Mouse (Mus musculus) cerebellum, adult 11 months (tissue): Measurements from ENCODE around the gene Rpl3.
"Not testable (repeated sequence)": the region's sequence is repeated elsewhere in the genome, so short reads cannot be mapped to it uniquely, and the experiment has no call there.

Experiments
- DNase-seq: peaks from one replicate; pipeline ENCODE4 v3.0.0; 2022

Gene Rpl3

GRCm38 (mm10) chr15:80091121-80091955 lies at the start of gene Rpl3, which contains the start of gene Syngr1:
TSS of gene Rpl3 (minus strand) at chr15:80091868.
TSS of gene Syngr1 (plus strand) at chr15:80091334.
- DNase-seq: peak; percentile 86

DNA sequence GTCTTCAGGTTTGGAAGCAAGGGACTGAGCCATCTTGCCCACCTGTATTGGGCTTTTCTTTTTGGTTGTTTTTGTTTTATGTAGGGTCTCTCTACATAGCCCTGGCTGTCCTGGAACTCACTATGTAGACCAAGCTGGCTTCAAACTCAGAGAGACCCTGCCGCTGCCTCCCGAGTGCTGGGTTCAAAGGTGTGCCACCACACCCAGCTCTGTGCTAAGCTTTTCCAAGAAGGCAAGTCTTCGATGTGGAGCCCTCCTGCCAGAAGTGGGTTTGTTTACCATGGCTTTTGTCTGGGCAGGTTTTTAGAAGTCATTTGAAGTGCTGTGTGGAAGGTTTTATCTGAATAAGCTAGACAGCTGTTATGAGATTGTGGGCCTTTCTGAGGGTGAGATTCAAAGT lies 49.2 kb upstream of the Rpl3 start:
- no peak for DNase-seq

- DNase-seq: no peak
Observed at GRCm38 (mm10) chr15:80140302-80140701, 48.6 kb upstream of the Rpl3 start.

GRCm38 (mm10) chr15:80137945-80138791 lies 46.5 kb upstream of the Rpl3 start:
- DNase-seq: no peak

DNA sequence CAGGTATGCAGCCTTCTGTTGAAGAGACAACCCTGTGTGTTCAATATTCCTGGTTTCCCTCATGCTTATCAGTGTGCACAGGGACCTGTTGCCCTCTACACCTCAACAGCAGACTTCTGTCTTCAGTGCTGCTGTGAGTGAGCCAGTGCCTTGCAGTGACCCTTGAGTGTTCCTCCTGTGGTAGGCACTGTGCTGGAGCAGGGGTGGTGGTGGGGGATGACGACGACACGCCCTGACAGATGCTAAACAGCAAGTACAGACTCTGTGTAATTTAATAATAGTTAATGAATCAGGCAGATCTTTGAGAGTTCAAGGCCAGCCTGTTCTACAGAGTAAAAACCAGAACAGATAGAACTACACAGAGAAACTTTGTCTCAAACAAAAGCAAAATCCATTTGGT lies 45.0 kb upstream of the Rpl3 start:
- no peak for DNase-seq

- DNase-seq: no peak
Observed at GRCm38 (mm10) chr15:80135499-80135898, 43.8 kb upstream of the Rpl3 start.

DNA sequence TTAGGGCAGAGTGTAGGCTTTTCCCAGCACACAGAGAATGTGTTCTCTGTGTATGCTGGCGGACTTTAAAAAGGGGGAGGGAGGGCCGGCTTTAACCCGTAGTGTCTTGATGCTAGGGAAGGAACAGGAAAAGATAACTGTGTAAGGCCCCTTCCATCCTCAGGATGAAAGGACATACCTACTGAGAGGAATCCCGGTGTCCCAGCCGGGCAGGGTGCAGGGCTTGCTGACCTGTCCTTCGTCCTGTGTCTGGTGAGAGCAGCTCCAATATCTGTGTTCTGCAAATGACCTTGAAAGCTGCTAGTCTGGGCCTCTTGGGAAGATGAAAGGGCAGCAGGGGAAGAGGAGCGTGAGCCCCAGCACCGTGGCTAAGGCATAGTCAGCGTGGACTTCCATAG lies 42.8 kb upstream of the Rpl3 start:
- DNase-seq: no peak

GRCm38 (mm10) chr15:80133682-80134449 lies 42.2 kb upstream of the Rpl3 start:
- no peak for DNase-seq

- DNase-seq: peak; percentile 89
Observed at GRCm38 (mm10) chr15:80132993-80133586, 41.4 kb upstream of the Rpl3 start, which contains the start of gene Tab1. TSS of gene Tab1 (plus strand) at chr15:80133127.

GRCm38 (mm10) chr15:80132452-80132851 lies 40.8 kb upstream of the Rpl3 start:
- no peak for DNase-seq

GRCm38 (mm10) chr15:80131421-80131820 lies 39.8 kb upstream of the Rpl3 start:
- peak; percentile 68 for DNase-seq

- DNase-seq: no peak
Observed at GRCm38 (mm10) chr15:80130689-80131088, 39.0 kb upstream of the Rpl3 start.

DNA sequence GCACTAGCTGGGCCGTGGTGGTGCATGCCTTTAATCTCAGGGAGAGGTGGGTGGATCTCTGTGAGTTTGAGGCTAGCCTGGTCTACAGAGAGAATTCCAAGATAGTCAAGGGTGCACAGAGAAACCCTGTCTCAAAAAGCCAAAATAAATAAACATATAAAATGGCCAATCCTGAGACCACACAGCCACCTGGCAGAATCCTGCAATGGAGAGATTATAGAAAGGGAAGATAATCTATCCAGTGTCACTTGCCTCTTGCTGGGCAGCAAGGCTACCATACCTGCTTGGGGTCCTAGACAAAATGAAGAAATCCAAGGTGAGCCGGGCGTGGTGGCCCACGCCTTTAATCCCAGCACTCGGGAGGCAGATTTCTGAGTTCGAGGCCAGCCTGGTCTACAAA lies 38.3 kb upstream of the Rpl3 start:
- no peak for DNase-seq

DNA sequence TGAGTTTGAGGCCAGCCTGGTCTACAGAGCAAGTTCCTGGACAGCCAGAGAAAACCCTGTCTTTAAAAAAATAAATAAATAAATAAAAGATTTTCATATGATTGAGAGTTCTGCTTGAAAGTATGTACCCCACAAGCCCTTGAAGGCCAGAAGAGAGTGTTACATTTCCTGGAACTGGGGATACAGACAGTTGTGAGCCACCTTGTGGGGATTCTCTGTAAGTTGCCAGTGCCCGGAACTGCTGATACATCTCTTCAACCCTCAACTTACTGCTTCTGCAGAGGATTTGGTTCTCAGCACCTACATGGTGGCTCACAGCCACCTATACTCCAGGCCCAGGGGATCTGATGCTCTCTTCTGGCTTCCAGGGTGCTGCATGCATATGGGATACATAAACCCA lies 35.5 kb upstream of the Rpl3 start:
- no peak for DNase-seq

DNA sequence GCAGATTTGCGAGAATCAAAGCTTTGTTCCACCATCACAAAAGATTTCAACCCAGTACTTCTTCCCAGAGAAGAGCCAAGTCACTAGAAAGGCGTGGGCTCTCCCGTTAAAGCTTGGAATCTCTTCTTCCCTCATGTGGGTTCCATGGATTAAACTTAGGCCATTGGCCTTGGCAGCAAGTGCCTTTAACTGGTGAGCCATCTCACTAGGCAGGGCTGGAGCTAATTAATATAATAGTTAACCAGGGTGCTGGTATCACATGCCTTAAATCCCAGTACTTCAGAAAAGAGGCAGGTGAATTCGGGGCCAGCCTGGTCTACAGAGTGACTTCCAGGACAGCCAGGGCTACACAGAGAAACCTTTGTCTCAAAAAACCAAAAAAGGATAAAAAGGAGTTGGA lies 33.0 kb upstream of the Rpl3 start:
- no peak for DNase-seq

DNA sequence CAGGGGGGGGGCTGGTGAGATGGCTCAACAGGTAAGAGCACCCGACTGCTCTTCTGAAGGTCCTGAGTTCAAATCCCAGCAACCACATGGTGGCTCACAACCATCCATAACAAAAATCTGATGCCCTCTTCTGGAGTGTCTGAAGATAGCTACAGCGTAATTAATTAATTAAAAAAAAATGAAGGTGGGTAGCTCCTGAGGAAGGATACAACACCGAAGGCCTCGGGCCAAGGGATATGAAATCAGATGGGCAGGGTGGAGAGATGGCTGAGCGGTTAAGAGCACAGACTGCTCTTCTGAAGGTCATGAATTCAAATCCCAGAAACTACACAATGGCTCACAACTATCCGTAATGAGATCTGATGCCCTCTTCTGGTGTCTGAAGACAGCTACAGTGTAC lies 30.8 kb upstream of the Rpl3 start:
- DNase-seq: not testable (repeated sequence)

- peak; percentile 95 for DNase-seq
Observed at GRCm38 (mm10) chr15:80121721-80122325, 30.2 kb upstream of the Rpl3 start.

DNA sequence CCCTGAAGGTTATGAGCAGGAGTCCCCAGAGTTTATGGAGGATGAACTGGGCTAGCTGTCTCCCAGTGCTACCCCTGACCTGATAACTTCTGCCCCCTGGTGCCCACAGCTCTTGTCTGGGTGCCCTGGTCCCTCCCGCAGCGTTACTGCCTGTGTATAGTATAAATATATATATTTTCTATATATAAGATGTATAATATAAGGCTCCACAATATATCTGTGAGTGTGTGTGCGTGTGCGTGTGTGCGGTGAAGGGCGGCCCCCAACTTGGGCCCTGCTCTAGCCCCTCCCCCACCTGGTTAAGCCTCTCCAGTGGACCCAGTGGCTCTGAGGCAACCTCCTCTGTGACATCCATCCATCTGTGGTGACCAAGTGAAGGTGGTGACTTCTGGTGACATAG lies 27.4 kb upstream of the Rpl3 start:
- DNase-seq: no peak

DNA sequence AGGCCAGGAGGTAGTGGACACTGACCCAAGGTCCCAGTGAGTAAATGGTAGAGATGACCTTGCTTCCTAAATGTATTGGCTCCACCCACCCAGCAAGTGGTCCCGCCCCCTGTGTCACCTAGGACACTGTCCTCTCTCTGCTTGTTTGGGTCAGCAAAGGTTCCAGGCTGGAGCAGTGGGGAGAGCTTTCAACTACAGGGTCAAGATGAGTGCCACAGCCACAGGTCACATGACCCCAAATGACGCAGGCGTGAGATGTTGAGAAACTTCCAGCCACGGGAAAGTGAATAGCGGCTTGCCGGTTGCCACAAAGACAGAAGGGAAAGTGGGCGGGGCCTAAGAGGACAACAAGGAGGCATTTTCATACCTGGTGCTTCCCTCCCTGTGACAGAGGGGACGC lies 25.5 kb upstream of the Rpl3 start:
- no peak for DNase-seq

DNA sequence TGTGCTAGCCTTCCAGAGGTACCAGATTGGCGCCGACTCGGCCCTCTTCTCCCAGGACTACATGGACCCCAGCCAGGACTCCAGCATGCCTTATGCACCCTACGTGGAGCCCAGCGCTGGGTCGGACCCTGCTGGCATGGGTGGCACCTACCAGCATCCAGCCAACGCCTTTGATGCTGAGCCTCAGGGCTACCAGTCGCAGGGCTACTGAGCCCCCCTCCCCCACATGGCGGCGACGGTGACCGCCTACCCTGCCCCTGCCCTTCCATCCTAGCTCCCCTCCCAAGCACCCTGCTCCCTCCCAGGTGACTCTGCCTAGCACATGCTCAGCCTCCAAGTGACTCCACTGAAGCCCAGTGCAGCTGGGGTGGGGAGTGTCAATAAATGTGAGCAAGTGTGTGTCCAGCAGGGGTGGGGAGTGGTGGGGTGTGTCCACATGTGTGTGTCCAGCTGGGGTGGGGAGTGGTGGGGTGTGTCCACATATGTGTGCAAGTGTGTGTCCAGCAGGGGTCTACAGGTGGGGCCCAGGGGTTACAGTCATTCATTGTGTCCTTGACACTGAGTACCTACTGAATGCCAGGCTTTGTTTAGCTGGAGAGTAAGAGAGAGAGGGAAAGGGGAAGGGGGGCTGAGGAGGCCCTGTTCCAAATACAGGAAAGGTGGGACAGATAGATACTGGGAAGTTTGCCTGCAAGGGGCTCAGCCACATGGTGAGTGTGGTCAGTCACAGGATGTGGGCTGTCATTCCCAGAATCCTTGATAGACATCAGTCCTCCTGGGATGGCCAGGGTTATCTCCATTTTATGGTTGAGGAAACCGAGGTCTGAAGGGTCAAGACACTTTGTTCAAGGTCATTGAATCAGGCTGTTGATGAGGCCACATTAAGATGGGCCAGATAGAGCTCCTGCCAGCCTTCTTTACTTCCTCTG lies 24.5 kb upstream of the Rpl3 start:
- no peak for DNase-seq

- DNase-seq: no peak
Observed at GRCm38 (mm10) chr15:80115256-80115655, 23.6 kb upstream of the Rpl3 start.
